Mouse (Mus musculus) right cerebral cortex, postnatal 36 days (tissue): ENCODE data around the gene Egln2.

ENCODE experiments used
- DNase-seq, 2 experiments: peaks; one replicate each; pipeline ENCODE4 v3.0.0; 2022; ENCODE audit warnings: low spot score in 2 of 2, mixed read lengths in 1 of 2

The Egln2 gene

GRCm38 (mm10) chr7:27133156-27133555, 33.4 kb downstream of the Egln2 start:
- DNase-seq, result no peak

- no peak for DNase-seq
Observed at GRCm38 (mm10) chr7:27132588-27132987, 34.0 kb downstream of the Egln2 start.

GRCm38 (mm10) chr7:27131387-27131786, 35.2 kb downstream of the Egln2 start:
- DNase-seq, result no peak

GRCm38 (mm10) chr7:27130521-27131370, 35.9 kb downstream of the Egln2 start:
- DNase-seq, result no peak

GRCm38 (mm10) chr7:27129811-27130210, 36.8 kb downstream of the Egln2 start:
- DNase-seq, result no peak

GRCm38 (mm10) chr7:27128946-27129345, 37.7 kb downstream of the Egln2 start:
- DNase-seq, result no peak

- peak; percentile 30 to 31 for DNase-seq
Observed at GRCm38 (mm10) chr7:27128162-27128561, 38.4 kb downstream of the Egln2 start.

GRCm38 (mm10) chr7:27124969-27125368, 41.6 kb downstream of the Egln2 start:
- no peak for DNase-seq

GRCm38 (mm10) chr7:27124305-27124832, 42.2 kb downstream of the Egln2 start:
- no peak for DNase-seq

- no peak for DNase-seq
Observed at GRCm38 (mm10) chr7:27119676-27120075, 46.9 kb downstream of the Egln2 start, which contains the start of gene Cyp2f2. TSS of gene Cyp2f2 (plus strand) at chr7:27119909.

GRCm38 (mm10) chr7:27118033-27118511, 48.5 kb downstream of the Egln2 start:
- DNase-seq, result no peak

- no peak for DNase-seq
Observed at GRCm38 (mm10) chr7:27111987-27112386, 54.6 kb downstream of the Egln2 start.

- DNase-seq, result no peak
Observed at GRCm38 (mm10) chr7:27111038-27111437, 55.6 kb downstream of the Egln2 start.

GRCm38 (mm10) chr7:27110327-27110726, 56.3 kb downstream of the Egln2 start:
- DNase-seq, result no peak
